Mouse (Mus musculus): ENCODE data around the gene Dip2c. TPM values are rescaled to one million over a fixed set of nuclear protein-coding genes. Genes with fewer than 3 reads are reported as not detected.
A peak's percentile ranks its signal among the peaks of the same experiment; 100 is the strongest.

The Dip2c gene
- polyA plus RNA-seq, 1 experiment from 2014 or later: 3.9 TPM

- no peaks in the 10 kb centered on the region for H3K36me3 ChIP-seq
- H3K27me3 ChIP-seq (ENCODE audit: insufficient read depth, poor library complexity, severe bottlenecking): no peaks in the 10 kb centered on the region
- no peak overlapping the region for H3K4me3 ChIP-seq
- H3K27ac ChIP-seq: no peak overlapping the region
- WGBS: 67% methylated on average over 3 of the region's 3 CpGs
- DNase-seq (ENCODE audit: low spot score): no peak
- H3K9me3 ChIP-seq: no peaks in the 10 kb centered on the region
- no peaks in the 10 kb centered on the region for H3K4me1 ChIP-seq
These were observed 20.9 kb downstream of the Dip2c start for GRCm38 (mm10) chr13:9297266-9297665.

DNA sequence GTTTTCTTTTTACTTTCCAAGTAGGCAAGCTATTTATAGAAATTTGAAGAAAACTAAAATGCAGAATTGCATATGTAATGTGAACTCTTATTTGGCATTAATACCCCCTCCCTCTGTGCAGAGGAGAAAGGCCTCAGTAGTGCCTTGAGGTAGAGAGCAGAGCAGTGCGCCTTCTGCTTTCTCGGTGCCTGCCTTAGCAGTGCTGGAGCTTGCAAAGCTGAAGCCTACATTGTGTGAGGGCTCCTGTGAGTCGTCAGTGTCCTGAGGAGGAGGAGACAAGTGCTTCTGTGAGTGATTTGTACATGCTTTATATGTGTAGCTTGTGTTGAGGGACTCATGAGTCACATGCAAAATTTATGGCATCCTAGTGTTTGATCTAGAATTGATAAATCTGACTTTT, 21.4 kb downstream of the Dip2c start:
- H3K4me3 ChIP-seq: no peak overlapping the region
- no peaks in the 10 kb centered on the region for H3K4me1 ChIP-seq
- 68% methylated on average over 3 of the region's 3 CpGs for WGBS
- H3K36me3 ChIP-seq: no peaks in the 10 kb centered on the region
- no peaks in the 10 kb centered on the region for H3K9me3 ChIP-seq
- no peaks in the 10 kb centered on the region for H3K27me3 ChIP-seq (ENCODE audit: insufficient read depth, poor library complexity, severe bottlenecking)
- no peak overlapping the region for H3K27ac ChIP-seq
- DNase-seq (ENCODE audit: low spot score): no peak

DNA sequence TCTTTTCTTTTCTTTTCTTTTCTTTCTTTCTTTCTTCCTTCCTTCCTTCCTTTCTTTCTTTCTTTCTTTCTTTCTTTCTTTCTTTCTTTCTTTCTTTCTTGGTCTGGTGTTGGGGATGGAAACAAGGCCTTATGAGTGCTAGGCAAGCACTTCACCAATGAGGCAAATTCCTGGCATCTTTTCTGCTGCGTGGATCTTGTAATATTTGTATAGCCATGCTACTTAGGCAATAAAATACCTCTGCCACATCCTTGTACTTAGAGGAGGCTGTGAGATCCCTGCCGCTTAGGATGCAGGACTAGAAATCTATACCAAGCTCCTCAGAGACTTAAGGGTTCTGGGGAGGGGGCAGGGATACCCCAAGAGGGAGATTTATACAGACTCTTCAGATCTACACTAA, 23.3 kb downstream of the Dip2c start:
- DNase-seq (ENCODE audit: low spot score): no peak
- 74% methylated on average over 2 of the region's 2 CpGs for WGBS
- H3K9me3 ChIP-seq: no peaks in the 10 kb centered on the region

GRCm38 (mm10) chr13:9308863-9309262, 32.5 kb downstream of the Dip2c start:
- Histone ChIP-seq H3K27ac (no peak overlapping the region), H3K27me3 (ENCODE audit: insufficient read depth, poor library complexity, severe bottlenecking) (no peaks in the 10 kb centered on the region), H3K9me3 (no peaks in the 10 kb centered on the region), H3K4me3 (no peak overlapping the region), H3K36me3 (no peaks in the 10 kb centered on the region), H3K4me1 (peaks cover under 1% of the 10 kb centered on the region; the same call in 1 of the 2 replicates)
- 68% methylated on average over 6 of the region's 6 CpGs for WGBS
- no peak for DNase-seq (ENCODE audit: low spot score)

More for the DNA sequence above, 23.3 kb downstream of the Dip2c start:
- no peaks in the 10 kb centered on the region for H3K36me3 ChIP-seq
- no peak overlapping the region for H3K4me3 ChIP-seq
- no peak overlapping the region for H3K27ac ChIP-seq
- no peaks in the 10 kb centered on the region for H3K4me1 ChIP-seq
- no peaks in the 10 kb centered on the region for H3K27me3 ChIP-seq (ENCODE audit: insufficient read depth, poor library complexity, severe bottlenecking)

- 84% methylated on average over 1 of the region's 1 CpGs for WGBS
- H3K9me3 ChIP-seq: no peaks in the 10 kb centered on the region
- no peak for DNase-seq (ENCODE audit: low spot score)
These were observed 34.5 kb downstream of the Dip2c start for GRCm38 (mm10) chr13:9310806-9311205.

DNA sequence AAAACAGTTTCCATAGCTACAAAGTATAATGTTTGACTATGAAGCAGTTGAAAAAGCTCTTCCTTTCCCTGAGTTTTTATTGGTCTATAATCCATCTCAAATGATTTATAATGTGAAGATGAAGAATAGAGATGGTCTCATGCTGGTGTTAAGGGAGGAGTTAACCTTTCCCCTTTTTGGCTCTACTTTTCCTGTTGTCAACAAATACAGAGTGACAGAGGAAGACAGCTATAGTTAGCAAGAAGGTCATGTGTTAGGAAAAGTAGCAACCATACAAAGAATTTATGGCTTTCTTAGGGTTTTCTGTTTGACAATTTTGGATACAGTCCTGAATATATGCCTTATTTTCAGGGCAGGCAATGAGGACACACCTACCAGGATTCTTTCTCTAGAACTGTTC, 36.6 kb downstream of the Dip2c start:
- H3K27ac ChIP-seq: no peak overlapping the region
- H3K9me3 ChIP-seq: no peaks in the 10 kb centered on the region
- H3K27me3 ChIP-seq (ENCODE audit: insufficient read depth, poor library complexity, severe bottlenecking): no peaks in the 10 kb centered on the region
- H3K4me3 ChIP-seq: no peak overlapping the region
- H3K36me3 ChIP-seq: no peaks in the 10 kb centered on the region
- peaks cover 6% of the 10 kb centered on the region; the same call in 1 of the 2 replicates for H3K4me1 ChIP-seq
- no peak for DNase-seq (ENCODE audit: low spot score)

More at GRCm38 (mm10) chr13:9310806-9311205, 34.5 kb downstream of the Dip2c start:
- Histone ChIP-seq H3K27ac (no peak overlapping the region), H3K36me3 (no peaks in the 10 kb centered on the region), H3K4me3 (no peak overlapping the region), H3K4me1 (peaks cover 6% of the 10 kb centered on the region; the same call in 1 of the 2 replicates), H3K27me3 (ENCODE audit: insufficient read depth, poor library complexity, severe bottlenecking) (no peaks in the 10 kb centered on the region)

DNA sequence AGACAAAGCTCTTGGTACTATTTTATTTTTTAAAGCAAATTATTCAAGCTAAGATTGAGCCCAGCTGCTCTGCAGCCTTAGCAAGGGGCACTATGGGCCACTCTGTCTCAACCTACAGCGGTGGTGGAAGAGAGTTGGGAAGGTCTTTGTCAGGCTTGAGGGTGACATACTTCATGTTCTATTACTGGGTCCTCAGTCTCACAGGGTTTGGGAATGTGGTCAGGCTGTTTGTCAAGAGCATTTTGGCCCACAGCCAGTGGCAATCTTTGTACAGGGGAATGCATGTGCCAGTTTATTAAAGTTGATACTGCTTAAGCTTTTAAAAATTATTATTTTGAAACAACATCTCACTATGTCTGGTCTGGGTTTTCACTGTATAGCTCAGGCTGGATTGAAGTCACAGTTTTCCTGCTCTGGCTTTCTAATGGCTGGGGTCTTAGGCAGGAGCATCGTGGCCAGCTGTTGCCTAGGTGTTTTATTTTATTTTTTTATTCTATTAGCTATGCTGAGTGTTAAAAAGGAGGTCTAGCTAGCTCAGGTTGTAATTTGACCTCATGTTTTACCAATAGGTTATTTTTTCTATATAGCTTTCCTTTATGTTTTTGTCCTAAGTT, 37.9 kb downstream of the Dip2c start:
- Histone ChIP-seq H3K9me3 (no peaks in the 10 kb centered on the region), H3K27ac (no peak overlapping the region), H3K36me3 (no peaks in the 10 kb centered on the region), H3K27me3 (ENCODE audit: insufficient read depth, poor library complexity, severe bottlenecking) (no peaks in the 10 kb centered on the region), H3K4me1 (peaks cover 6% of the 10 kb centered on the region; the same call in 1 of the 2 replicates), H3K4me3 (no peak overlapping the region)
- DNase-seq (ENCODE audit: low spot score): no peak
- WGBS: 67% methylated on average over 2 of the region's 2 CpGs

GRCm38 (mm10) chr13:9314713-9315112, 38.4 kb downstream of the Dip2c start:
- WGBS: 79% methylated on average over 4 of the region's 4 CpGs
- no peaks in the 10 kb centered on the region for H3K9me3 ChIP-seq
- no peaks in the 10 kb centered on the region for H3K27me3 ChIP-seq (ENCODE audit: insufficient read depth, poor library complexity, severe bottlenecking)
- DNase-seq (ENCODE audit: low spot score): no peak
- H3K36me3 ChIP-seq: no peaks in the 10 kb centered on the region
- no peak overlapping the region for H3K27ac ChIP-seq
- H3K4me3 ChIP-seq: no peak overlapping the region
- H3K4me1 ChIP-seq: peaks cover 6% of the 10 kb centered on the region; the same call in 1 of the 2 replicates

DNA sequence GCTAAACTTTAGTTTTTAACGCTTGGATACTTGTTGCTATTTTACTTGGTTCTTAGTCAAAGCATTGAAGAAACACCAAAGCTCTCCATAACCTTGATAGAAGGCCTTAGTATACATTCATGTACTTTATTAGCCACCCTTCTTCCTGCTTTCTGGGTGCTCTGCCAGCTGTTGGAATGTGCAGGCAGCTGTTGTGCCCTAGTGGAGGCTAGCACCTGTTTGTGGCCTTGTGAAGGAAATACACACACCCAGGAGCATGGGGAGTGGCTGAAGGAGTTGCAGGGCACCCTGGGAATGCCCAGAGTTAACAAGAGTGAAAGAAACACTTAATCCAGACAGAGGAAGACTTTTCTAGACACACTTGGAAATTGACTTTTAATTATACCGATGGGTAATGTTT, 43.4 kb downstream of the Dip2c start:
- 85% methylated on average over 2 of the region's 2 CpGs for WGBS
- no peak overlapping the region for H3K4me3 ChIP-seq
- no peaks in the 10 kb centered on the region for H3K4me1 ChIP-seq
- no peak for DNase-seq (ENCODE audit: low spot score)
- no peaks in the 10 kb centered on the region for H3K36me3 ChIP-seq
- no peaks in the 10 kb centered on the region for H3K9me3 ChIP-seq
- no peak overlapping the region for H3K27ac ChIP-seq
- H3K27me3 ChIP-seq (ENCODE audit: insufficient read depth, poor library complexity, severe bottlenecking): no peaks in the 10 kb centered on the region

- Histone ChIP-seq H3K36me3 (no peaks in the 10 kb centered on the region), H3K4me3 (no peak overlapping the region), H3K27ac (no peak overlapping the region), H3K27me3 (ENCODE audit: insufficient read depth, poor library complexity, severe bottlenecking) (no peaks in the 10 kb centered on the region), H3K9me3 (no peaks in the 10 kb centered on the region), H3K4me1 (peaks cover 11% of the 10 kb centered on the region)
- WGBS: 36% methylated on average over 1 of the region's 1 CpGs
- DNase-seq (ENCODE audit: low spot score): no peak
These were observed 48.9 kb downstream of the Dip2c start for GRCm38 (mm10) chr13:9325262-9325661.

DNA sequence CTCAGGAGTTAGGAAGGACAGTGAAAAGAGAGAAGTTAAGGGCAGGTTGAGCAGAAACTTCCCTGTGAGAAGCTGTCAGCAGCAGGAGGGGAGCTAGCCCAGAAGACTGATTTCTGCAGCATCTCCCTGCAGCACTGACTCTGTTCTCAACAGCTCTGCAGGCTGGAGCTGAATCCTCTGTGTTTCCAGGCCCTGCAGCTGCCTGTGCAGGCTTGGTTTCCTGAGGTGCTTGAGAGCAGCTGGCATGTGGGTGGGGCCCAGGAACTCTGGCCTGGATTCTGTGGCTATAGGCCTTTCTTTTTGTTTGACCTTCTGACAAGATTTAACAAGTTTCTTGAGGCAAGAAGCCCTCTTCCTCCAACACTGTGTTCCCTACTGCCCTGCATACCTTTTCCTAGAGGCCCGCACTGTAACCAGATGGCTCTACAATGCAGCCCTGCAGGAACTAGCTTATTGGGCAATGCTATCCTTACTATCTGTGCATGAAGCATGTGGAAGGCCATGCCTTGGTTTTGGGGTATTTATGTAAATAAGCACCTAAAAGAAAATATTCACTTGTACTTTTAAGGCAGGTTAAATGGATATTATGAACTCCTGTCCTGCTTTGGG, 53.1 kb downstream of the Dip2c start:
- Histone ChIP-seq H3K27ac (peak overlapping the region; percentile 32), H3K9me3 (no peaks in the 10 kb centered on the region), H3K27me3 (ENCODE audit: insufficient read depth, poor library complexity, severe bottlenecking) (no peaks in the 10 kb centered on the region), H3K36me3 (no peaks in the 10 kb centered on the region), H3K4me1 (peaks cover 11% of the 10 kb centered on the region), H3K4me3 (no peak overlapping the region)
- WGBS: 58% methylated on average over 1 of the region's 1 CpGs
- no peak for DNase-seq (ENCODE audit: low spot score)

- Histone ChIP-seq H3K36me3 (no peaks in the 10 kb centered on the region), H3K9me3 (no peaks in the 10 kb centered on the region), H3K27me3 (ENCODE audit: insufficient read depth, poor library complexity, severe bottlenecking) (no peaks in the 10 kb centered on the region), H3K27ac (no peak overlapping the region), H3K4me3 (no peak overlapping the region), H3K4me1 (peaks cover 11% of the 10 kb centered on the region)
- no peak for DNase-seq (ENCODE audit: low spot score)
These were observed 56.9 kb downstream of the Dip2c start for GRCm38 (mm10) chr13:9333187-9333586.

DNA sequence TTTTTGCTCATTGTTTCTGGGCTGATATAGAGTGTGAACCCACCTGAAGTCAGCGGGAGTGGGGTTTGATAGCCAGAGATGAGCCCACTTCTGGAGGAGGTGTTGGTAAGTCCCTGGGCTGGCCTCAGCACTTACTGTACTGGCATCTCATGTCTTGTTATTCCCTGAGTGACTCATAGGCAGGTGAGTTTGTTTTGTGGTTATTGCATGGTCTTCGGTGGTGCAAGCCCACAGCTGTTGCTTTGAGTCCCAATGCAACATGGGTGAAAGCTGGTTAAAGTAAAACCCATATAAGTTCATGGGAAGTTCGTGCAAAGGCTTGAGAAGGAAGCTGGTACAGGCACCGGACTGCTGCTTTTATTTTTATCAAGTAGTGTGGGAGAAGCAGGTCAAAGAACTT, 64.0 kb downstream of the Dip2c start:
- Histone ChIP-seq H3K36me3 (no peaks in the 10 kb centered on the region), H3K9me3 (no peaks in the 10 kb centered on the region), H3K4me3 (no peak overlapping the region), H3K27ac (no peak overlapping the region), H3K4me1 (no peaks in the 10 kb centered on the region), H3K27me3 (ENCODE audit: insufficient read depth, poor library complexity, severe bottlenecking) (no peaks in the 10 kb centered on the region)
- DNase-seq (ENCODE audit: low spot score): no peak
- WGBS: 84% methylated on average over 4 of the region's 4 CpGs

GRCm38 (mm10) chr13:9342696-9343095, 66.4 kb downstream of the Dip2c start:
- no peaks in the 10 kb centered on the region for H3K9me3 ChIP-seq
- H3K4me1 ChIP-seq: no peaks in the 10 kb centered on the region
- WGBS: 83% methylated on average over 1 of the region's 1 CpGs
- no peak for DNase-seq (ENCODE audit: low spot score)
- no peak overlapping the region for H3K4me3 ChIP-seq
- H3K36me3 ChIP-seq: no peaks in the 10 kb centered on the region
- no peaks in the 10 kb centered on the region for H3K27me3 ChIP-seq (ENCODE audit: insufficient read depth, poor library complexity, severe bottlenecking)
- H3K27ac ChIP-seq: no peak overlapping the region
